15 mouse cellular contexts compared by ENCODE assay signal in genomic region chr17:67047697-67048096, GRCm38 (mm10).
DNase-seq lines count a peak whose midpoint lies in the region; ATAC-seq lines count a peak whose summit lies in the region.
"Had no signal": no experiment of that assay in that cellular context is flagged by ENCODE, and none has a peak within 500 bp of the region (broad histone marks: within the 10 kb centered on the region; RNA-seq: fewer than 3 reads in every experiment).

No protein-coding gene starts in this region.

- 0 out of 2 replicates have a peak, but pooled peaks cover 3% of the 10 kb centered on the region for H3K4me1 ChIP-seq in embryonic facial prominence, embryonic 10.5 days
- no peaks in the 10 kb centered on the region for H3K4me1 ChIP-seq in hindbrain, embryonic 11.5 days (replicated peaks; ENCODE audit: control insufficient read depth, insufficient read depth, low read length)
- peaks cover 19% of the 10 kb centered on the region for H3K4me1 ChIP-seq in midbrain, embryonic 13.5 days (replicated peaks)
- H3K4me1 ChIP-seq: megakaryocyte, embryonic 14.5 days had no signal

- H3K4me3 ChIP-seq in embryonic facial prominence, embryonic 10.5 days, result no peak overlapping the region
- H3K4me3 ChIP-seq in hindbrain, embryonic 11.5 days (ENCODE audit: low read depth, low read length), result no peak overlapping the region
- no peak overlapping the region for H3K4me3 ChIP-seq in midbrain, embryonic 13.5 days (replicated peaks)
- H3K4me3 ChIP-seq: layer of hippocampus, adult 2 months; megakaryocyte, embryonic 14.5 days had no signal

- DNase-seq in R1 (ENCODE audit: low read depth, low spot score), result peak; percentile 16
- DNase-seq in embryonic facial prominence, embryonic 10.5 days (ENCODE audit: low spot score), result no peak
- peak; percentile 19 for DNase-seq in hindbrain, embryonic 11.5 days (ENCODE audit: low spot score)
- DNase-seq in adrenal gland, postnatal 4 days (ENCODE audit: low spot score in 2 of 2), result no peak
- DNase-seq in left cerebral cortex, postnatal 14 days (ENCODE audit: low spot score in 2 of 2), result no peak
- no peak for DNase-seq in layer of hippocampus, postnatal 36 days
- DNase-seq: cerebellum, adult 9-10 months; liver; lung, embryonic 14.5 days; right cerebral cortex, postnatal 25 days had no signal

- H3K27me3 ChIP-seq in embryonic facial prominence, embryonic 10.5 days (replicated peaks; ENCODE audit: low read depth, poor library complexity, severe bottlenecking), result no peaks in the 10 kb centered on the region
- no peaks in the 10 kb centered on the region for H3K27me3 ChIP-seq in hindbrain, embryonic 11.5 days (ENCODE audit: control insufficient read depth, insufficient read depth, low read length)
- no peaks in the 10 kb centered on the region for H3K27me3 ChIP-seq in midbrain, embryonic 13.5 days
- H3K27me3 ChIP-seq: megakaryocyte, embryonic 14.5 days had no signal

- H3K9me3 ChIP-seq in embryonic facial prominence, embryonic 10.5 days, result no peaks in the 10 kb centered on the region
- H3K9me3 ChIP-seq in hindbrain, embryonic 11.5 days (ENCODE audit: control insufficient read depth, low read length), result no peaks in the 10 kb centered on the region
- no peaks in the 10 kb centered on the region for H3K9me3 ChIP-seq in midbrain, embryonic 13.5 days

- intact Hi-C loops in left cerebral cortex, postnatal 14 days (cut with DNase I), result no loop called here

- ATAC-seq in hindbrain, embryonic 11.5 days (ENCODE audit: low FRiP score), result no peak
- ATAC-seq in midbrain, embryonic 13.5 days, result peak; percentile 73; the same call in 1 of the 2 replicates
- ATAC-seq in megakaryocyte progenitor cell, adult 5-6 weeks (replicated peaks; ENCODE audit: poor library complexity), result no peak
- ATAC-seq: inflammation-experienced regulatory T-cells, adult 6 months had no signal

- H3K36me3 ChIP-seq in embryonic facial prominence, embryonic 10.5 days (replicated peaks), result no peaks in the 10 kb centered on the region
- H3K36me3 ChIP-seq in hindbrain, embryonic 11.5 days (ENCODE audit: control insufficient read depth, insufficient read depth, low read length), result no peaks in the 10 kb centered on the region
- H3K36me3 ChIP-seq in midbrain, embryonic 13.5 days, result no peaks in the 10 kb centered on the region

- H3K27ac ChIP-seq in embryonic facial prominence, embryonic 10.5 days (replicated peaks), result peak overlapping the region; percentile 54; the same call in 1 of the 2 replicates
- no peak overlapping the region for H3K27ac ChIP-seq in hindbrain, embryonic 11.5 days (ENCODE audit: low read depth, low read length)
- H3K27ac ChIP-seq in midbrain, embryonic 13.5 days, result peak overlapping the region; percentile 35
- H3K27ac ChIP-seq: layer of hippocampus, adult 2 months had no signal

- H3K9ac ChIP-seq in hindbrain, embryonic 11.5 days (ENCODE audit: low read depth, low read length), result 0 out of 2 replicates have a peak overlapping the region, but pooled peaks have one; percentile 19
- H3K9ac ChIP-seq in midbrain, embryonic 13.5 days (replicated peaks), result no peak overlapping the region; the same call in 1 of the 2 replicates
- H3K9ac ChIP-seq: lung, embryonic 14.5 days had no signal

- WGBS in embryonic facial prominence, embryonic 10.5 days, result 67% methylated on average over 4 of the region's 4 CpGs
- WGBS in hindbrain, embryonic 11.5 days, result 33% methylated on average over 4 of the region's 4 CpGs
- 31% methylated on average over 4 of the region's 4 CpGs for WGBS in midbrain, embryonic 13.5 days

- H3K4me2 ChIP-seq in hindbrain, embryonic 11.5 days (replicated peaks; ENCODE audit: low read depth, low read length), result no peak overlapping the region
- peak overlapping the region; percentile 15; the same call in 1 of the 2 replicates for H3K4me2 ChIP-seq in midbrain, embryonic 13.5 days (replicated peaks)
- H3K4me2 ChIP-seq: lung, embryonic 14.5 days had no signal

Comparison
In these comparisons a context has a peak if more than half of its experiments do, and no peak if none do; other contexts are left out.
1. DNase-seq: peak in R1 (single experiment) and hindbrain, embryonic 11.5 days (single experiment); none in embryonic facial prominence, embryonic 10.5 days (single experiment), adrenal gland, postnatal 4 days (0 of 2), left cerebral cortex, postnatal 14 days (0 of 2) and layer of hippocampus, postnatal 36 days (0 of 2).